ENCODE assay signal across 22 mouse cellular contexts in genomic region chr8:48439491-48439890, GRCm38 (mm10).
"Had no signal": no experiment of that assay in that cellular context is flagged by ENCODE, and none has a peak within 500 bp of the region (broad histone marks: within the 10 kb centered on the region; RNA-seq: fewer than 3 reads in every experiment).

No protein-coding gene starts in this region.

- H3K27me3 ChIP-seq: limb, embryonic 12.5 days; limb, embryonic 15.5 days; midbrain, embryonic 13.5 days; neural tube, embryonic 12.5 days; stomach, embryonic 15.5 days had no signal

- H3K9me3 ChIP-seq: limb, embryonic 12.5 days; limb, embryonic 15.5 days; midbrain, embryonic 13.5 days; neural tube, embryonic 12.5 days; stomach, embryonic 15.5 days had no signal

- H3K27ac ChIP-seq: limb, embryonic 12.5 days; limb, embryonic 15.5 days; liver, embryonic 14.5 days; macrophage; midbrain, embryonic 13.5 days; neural tube, embryonic 12.5 days; stomach, embryonic 15.5 days had no signal

- DNase-seq: kidney, adult 11 months; kidney, adult 9 months; kidney, postnatal 10 days; kidney, postnatal 4 days; left cerebral cortex, postnatal 4 days; liver, postnatal 0 days; lung, embryonic 14.5 days; retina, postnatal 1 day; right cerebral cortex, postnatal 25 days; spleen, adult 18-20 months; thymus, adult 2 months; thymus, postnatal 14 days; thymus, postnatal 4 days had no signal

- ATAC-seq: liver, postnatal 0 days; lung, postnatal 0 days; midbrain, embryonic 13.5 days had no signal

- H3K4me3 ChIP-seq: limb, embryonic 12.5 days; limb, embryonic 15.5 days; midbrain, embryonic 13.5 days; neural tube, embryonic 12.5 days; stomach, embryonic 15.5 days had no signal

- H3K4me1 ChIP-seq: limb, embryonic 12.5 days; limb, embryonic 15.5 days; stomach, embryonic 15.5 days had no signal

- H3K9ac ChIP-seq: limb, embryonic 12.5 days; limb, embryonic 15.5 days; liver, embryonic 14.5 days; liver, postnatal 0 days; lung, embryonic 14.5 days; midbrain, embryonic 13.5 days; neural tube, embryonic 12.5 days; stomach, embryonic 15.5 days had no signal

- H3K4me2 ChIP-seq: limb, embryonic 12.5 days; limb, embryonic 15.5 days; liver, embryonic 11.5 days; lung, embryonic 14.5 days; midbrain, embryonic 13.5 days; neural tube, embryonic 12.5 days; stomach, embryonic 15.5 days had no signal

- H3K36me3 ChIP-seq: limb, embryonic 15.5 days; midbrain, embryonic 13.5 days; neural tube, embryonic 12.5 days; stomach, embryonic 15.5 days had no signal
